Mouse (Mus musculus) olfactory bulb, adult 2 months (tissue): ENCODE data around the gene Syn3.

ENCODE experiments used
- CTCF ChIP-seq: fragments of 200-500 bp; IDR thresholded peaks from 2 replicates; pipeline ENCODE4 v1.5.1; 2012; ENCODE audit warnings: low read depth, mild to moderate bottlenecking, low read length, moderate library complexity; ENCODE audit not compliant: insufficient read depth
- POLR2A ChIP-seq: fragments of 200-500 bp; IDR thresholded peaks from 2 replicates; pipeline ENCODE4 v1.6.1; 2012; ENCODE audit warnings: mild to moderate bottlenecking, low read depth, low read length, moderate library complexity; ENCODE audit not compliant: insufficient read depth

- TF ChIP-seq CTCF (no peak), POLR2A (no peak)
Measured at GRCm38 (mm10) chr10:86367346-86367745, 131.3 kb downstream of the Syn3 start.
